Mouse (Mus musculus) embryonic facial prominence, embryonic 12.5 days (tissue): ENCODE results near the gene Raet1d. TPM values are rescaled to one million over a fixed set of nuclear protein-coding genes. Genes with fewer than 3 reads are reported as not detected.
"Not testable (repeated sequence)": the region's sequence is repeated elsewhere in the genome, so short reads cannot be mapped to it uniquely, and the experiment has no call there.

ENCODE experiments used
- ATAC-seq: fragments of 200-750 bp; cut with Nextera tagmentation; 2 replicates; pipeline ENCODE4 v1.8.0; 2017; ENCODE audit not compliant: insufficient number of reproducible peaks, insufficient read depth, low FRiP score, low TSS enrichment
- H3K27ac ChIP-seq: fragments of 300-500 bp; sonication (generic); 2 replicates; pipeline ENCODE4 v1.5.1; 2016; ENCODE audit warnings: mild to moderate bottlenecking
- H3K27me3 ChIP-seq: fragments of 300-500 bp; sonication (generic); 2 replicates; pipeline ENCODE4 v1.6.1; 2016; ENCODE audit warnings: mild to moderate bottlenecking, moderate library complexity
- H3K36me3 ChIP-seq: fragments of 300-500 bp; sonication (generic); 2 replicates; pipeline ENCODE4 v1.6.1; 2016; ENCODE audit warnings: mild to moderate bottlenecking
- H3K4me1 ChIP-seq: fragments of 300-500 bp; sonication (generic); 2 replicates; pipeline ENCODE4 v1.6.1; 2016
- H3K4me2 ChIP-seq: fragments of 300-500 bp; sonication (generic); replicated peaks from 2 replicates; pipeline ENCODE4 v1.6.1; 2016; ENCODE audit warnings: mild to moderate bottlenecking, moderate library complexity
- H3K4me3 ChIP-seq: fragments of 300-500 bp; sonication (generic); 2 replicates; pipeline ENCODE4 v1.5.1; 2016; ENCODE audit warnings: mild to moderate bottlenecking
- H3K9ac ChIP-seq: fragments of 300-500 bp; sonication (generic); 2 replicates; pipeline ENCODE4 v1.6.1; 2016; ENCODE audit warnings: mild to moderate bottlenecking, moderate library complexity
- H3K9me3 ChIP-seq: fragments of 300-500 bp; sonication (generic); 2 replicates; pipeline ENCODE4 v1.6.1; 2016; ENCODE audit warnings: mild to moderate bottlenecking, moderate library complexity
- WGBS: fragments of 180-500 bp; shearing (Covaris S2); methylation state at CpG from one replicate; pipeline ENCODE4 v1.1.7; 2016; 5-methylcytosine and 5-hydroxymethylcytosine counted together
- polyA plus RNA-seq: library from polyadenylated mRNA; unstranded; fragments of >200 nt; fragmentation: Nextera tagmentation; extraction: Ambion mirVana; gene quantifications from 2 replicates; pipeline ENCODE4 v1.2.1, GENCODE M21; 2016

Raet1d gene
- polyA plus RNA-seq, 1 experiment from 2014 or later = 24.8 TPM

- 83% methylated on average over 5 of the region's 5 CpGs for WGBS
- H3K9ac ChIP-seq, H3K27ac ChIP-seq, H3K36me3 ChIP-seq, H3K9me3 ChIP-seq, H3K4me3 ChIP-seq, H3K27me3 ChIP-seq, H3K4me1 ChIP-seq, ATAC-seq, H3K4me2 ChIP-seq: not testable (repeated sequence)
Observed at GRCm38 (mm10) chr10:22391616-22392015, 31.3 kb downstream of the Raet1d start.

GRCm38 (mm10) chr10:22393028-22393824, 32.9 kb downstream of the Raet1d start:
- not testable (repeated sequence) for H3K4me1 ChIP-seq, ATAC-seq
- no CpG with 5 or more reads among the region's 2 CpGs for WGBS

DNA sequence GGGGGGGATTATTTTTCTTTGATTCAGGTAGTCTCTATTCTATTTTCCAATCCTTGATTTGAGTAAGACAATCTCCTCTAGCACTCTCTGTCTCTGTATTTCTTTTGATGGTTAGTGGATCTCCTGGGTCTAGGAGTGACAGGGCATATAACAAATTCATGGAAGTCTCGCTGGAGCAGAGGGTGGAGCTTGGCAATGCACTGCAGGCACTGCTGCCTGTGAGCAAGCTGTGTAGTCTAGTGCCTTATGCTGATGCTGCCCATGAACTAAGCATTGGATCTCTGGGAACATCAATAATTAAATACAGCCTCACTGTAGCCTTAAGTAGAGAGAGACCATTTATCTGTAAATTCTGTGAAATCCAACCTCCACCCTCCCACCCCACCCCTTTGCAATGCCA, 36.3 kb downstream of the Raet1d start:
- not testable (repeated sequence) for H3K9ac ChIP-seq, H3K27ac ChIP-seq, H3K4me1 ChIP-seq, ATAC-seq, H3K4me3 ChIP-seq, H3K4me2 ChIP-seq, H3K27me3 ChIP-seq, H3K9me3 ChIP-seq, H3K36me3 ChIP-seq
- 21% methylated on average over 1 of the region's 1 CpGs for WGBS

More at GRCm38 (mm10) chr10:22393028-22393824, 32.9 kb downstream of the Raet1d start:
- not testable (repeated sequence) for H3K27ac ChIP-seq, H3K27me3 ChIP-seq, H3K9me3 ChIP-seq, H3K4me3 ChIP-seq, H3K9ac ChIP-seq, H3K4me2 ChIP-seq, H3K36me3 ChIP-seq

DNA sequence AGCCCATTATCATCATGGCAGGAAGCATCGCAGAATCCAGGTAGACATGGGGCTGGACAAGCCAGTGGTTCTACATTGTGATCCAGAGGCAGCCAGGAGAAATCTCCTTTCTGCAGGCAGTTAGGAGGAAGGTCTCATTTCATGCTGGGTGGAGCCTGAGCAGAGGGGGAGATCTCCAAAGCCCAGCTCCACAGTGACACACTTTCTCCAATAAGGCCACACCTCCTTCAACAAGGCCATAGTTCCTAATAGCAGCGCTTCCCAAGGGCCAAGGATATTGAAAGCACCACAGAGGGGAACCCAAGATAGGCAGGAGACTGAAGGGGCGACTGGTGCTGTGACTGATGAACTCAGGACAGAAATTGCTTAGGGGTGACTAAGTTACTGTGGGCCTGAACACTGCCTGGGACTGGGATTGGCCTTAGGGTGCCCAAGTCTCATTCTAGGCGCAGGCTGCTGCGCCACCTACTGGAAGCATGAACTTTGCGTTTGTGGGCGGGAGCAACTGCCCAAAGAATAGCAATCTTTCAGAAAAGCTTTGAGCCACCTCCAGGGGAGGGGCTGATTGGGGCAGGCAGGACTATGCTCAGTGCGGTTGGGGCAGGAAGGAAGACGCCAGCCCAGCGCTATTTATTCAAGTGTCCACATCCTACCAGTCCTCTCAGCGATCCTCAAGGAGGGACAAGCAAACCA, 42.0 kb downstream of the Raet1d start:
- not testable (repeated sequence) for H3K9ac ChIP-seq, H3K27ac ChIP-seq, H3K4me1 ChIP-seq, H3K36me3 ChIP-seq, H3K27me3 ChIP-seq, H3K4me2 ChIP-seq, H3K9me3 ChIP-seq, H3K4me3 ChIP-seq
- peak; percentile 67; the same call in 1 of the 2 replicates for ATAC-seq
- 3% methylated on average over 9 of the region's 11 CpGs for WGBS

DNA sequence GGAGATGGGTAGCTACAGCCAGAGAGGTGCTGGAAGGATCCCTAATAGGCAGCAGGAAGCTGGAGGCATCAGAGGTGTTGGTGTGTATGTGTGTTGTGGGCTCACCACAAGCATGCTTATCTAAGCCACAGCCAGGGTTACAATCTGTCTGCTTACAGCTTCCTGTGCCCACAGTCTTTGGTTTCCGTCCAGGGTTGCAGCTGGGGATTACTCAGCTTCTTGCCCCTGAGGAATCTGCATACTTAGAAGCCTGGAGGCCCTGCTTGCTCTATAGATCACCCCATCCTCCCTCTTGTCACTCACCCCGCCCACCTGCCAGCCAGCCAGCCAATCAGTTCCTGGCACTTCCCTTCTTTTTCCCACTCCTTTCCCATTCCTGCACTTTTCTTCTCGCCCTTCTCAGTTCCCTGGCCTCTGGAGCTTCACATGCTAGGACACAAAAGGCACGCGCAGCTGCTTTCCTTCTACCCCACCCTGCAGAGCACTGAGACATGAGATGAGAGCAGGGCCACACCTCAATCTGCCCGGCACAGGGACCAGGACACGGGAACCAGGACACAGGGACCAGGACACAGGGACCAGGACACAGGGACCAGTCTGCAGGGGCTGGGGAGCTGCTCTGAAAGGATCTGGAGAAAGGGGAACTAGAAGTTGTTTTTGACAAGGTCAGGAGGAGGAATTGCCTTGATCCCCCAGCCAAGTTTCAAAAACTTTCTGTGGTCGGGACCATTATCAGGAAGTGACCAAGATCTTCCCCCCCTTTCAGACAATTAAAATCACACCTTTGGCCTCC, 53.5 kb downstream of the Raet1d start:
- H3K36me3 ChIP-seq, H3K9ac ChIP-seq, H3K4me3 ChIP-seq, ATAC-seq, H3K4me1 ChIP-seq, H3K27me3 ChIP-seq, H3K27ac ChIP-seq, H3K9me3 ChIP-seq, H3K4me2 ChIP-seq: not testable (repeated sequence)
- WGBS = 9% methylated on average over 1 of the region's 8 CpGs

Other genes starting within 250 kb of the Raet1d start
- gene E030030I06Rik, start 211.3 kb upstream of the Raet1d start, polyA plus RNA-seq = 13.6 and 19.9 TPM in 2 replicates
- gene Raet1e, start 202.0 kb upstream of the Raet1d start, polyA plus RNA-seq = 8.6 and 8.9 TPM in 2 replicates
- gene H60b, start 202.0 kb upstream of the Raet1d start, polyA plus RNA-seq = 0.37 and 0.73 TPM in 2 replicates